Mouse (Mus musculus) layer of hippocampus, adult 9-11 months (tissue): Measurements from ENCODE around the gene Uncx.

Experiments used
- DNase-seq: peaks from one replicate; pipeline ENCODE4 v3.0.0; 2022

The Uncx gene

GRCm38 (mm10) chr5:139543214-139543613 lies at the start of gene Uncx:
TSS of gene Uncx (plus strand) at chr5:139543494.
- DNase-seq, result no peak

- no peak for DNase-seq
Observed at GRCm38 (mm10) chr5:139493690-139494089, 49.6 kb upstream of the Uncx start.

- DNase-seq, result peak; percentile 69
Observed at GRCm38 (mm10) chr5:139495019-139495669, 48.1 kb upstream of the Uncx start.

GRCm38 (mm10) chr5:139496939-139497338 lies 46.4 kb upstream of the Uncx start:
- no peak for DNase-seq

GRCm38 (mm10) chr5:139498791-139499190 lies 44.5 kb upstream of the Uncx start:
- no peak for DNase-seq

- peak; percentile 56 for DNase-seq
Observed at GRCm38 (mm10) chr5:139502281-139502680, 41.0 kb upstream of the Uncx start.

GRCm38 (mm10) chr5:139505073-139505606 lies 38.2 kb upstream of the Uncx start:
- DNase-seq, result peak; percentile 77

GRCm38 (mm10) chr5:139506207-139506606 lies 37.1 kb upstream of the Uncx start:
- DNase-seq, result no peak

GRCm38 (mm10) chr5:139510682-139511366 lies 32.5 kb upstream of the Uncx start:
- no peak for DNase-seq

- DNase-seq, result no peak
Observed at GRCm38 (mm10) chr5:139512201-139512600, 31.1 kb upstream of the Uncx start.

- no peak for DNase-seq
Observed at GRCm38 (mm10) chr5:139516281-139516680, 27.0 kb upstream of the Uncx start.

- no peak for DNase-seq
Observed at GRCm38 (mm10) chr5:139520069-139520834, 23.0 kb upstream of the Uncx start.

GRCm38 (mm10) chr5:139521987-139522386 lies 21.3 kb upstream of the Uncx start:
- no peak for DNase-seq

- no peak for DNase-seq
Observed at GRCm38 (mm10) chr5:139528851-139529250, 14.4 kb upstream of the Uncx start.

GRCm38 (mm10) chr5:139535386-139535919 lies 7.8 kb upstream of the Uncx start:
- no peak for DNase-seq

- DNase-seq, result peak; percentile 13
Observed at GRCm38 (mm10) chr5:139536211-139536910, 6.9 kb upstream of the Uncx start.

GRCm38 (mm10) chr5:139536911-139537738 lies 6.2 kb upstream of the Uncx start:
- no peak for DNase-seq

- no peak for DNase-seq
Observed at GRCm38 (mm10) chr5:139537739-139538135, 5.6 kb upstream of the Uncx start.

GRCm38 (mm10) chr5:139541151-139542042 lies 1.9 kb upstream of the Uncx start:
- DNase-seq, result no peak

- no peak for DNase-seq
Observed at GRCm38 (mm10) chr5:139542043-139542365, 1.3 kb upstream of the Uncx start.

- no peak for DNase-seq
Observed at GRCm38 (mm10) chr5:139542556-139542955, 738 bp upstream of the Uncx start.
